Mouse (Mus musculus): Measurements from ENCODE around the gene Mccc1. TPM values are rescaled to one million over a fixed set of nuclear protein-coding genes. Genes with fewer than 3 reads are reported as not detected.

The Mccc1 gene
- polyA plus RNA-seq (2012; rRNA removed): 8.4 and 8.7 TPM in 2 replicates

GRCm38 (mm10) chr3:36000275-36001239 lies at the start of gene Mccc1:
Mccc1 (minus strand) TSS chr3:36000678.

GRCm38 (mm10) chr3:35937345-35937744 lies 63.1 kb downstream of the Mccc1 start, which contains the start of gene Dcun1d1:
Dcun1d1 (minus strand) TSS chr3:35937445.

Other genes starting within 250 kb of the Mccc1 start
- 3.9 and 4.8 TPM in 2 replicates for gene Atp11b, start 246.6 kb downstream of the Mccc1 start, polyA plus RNA-seq (2012; rRNA removed)
- gene Dcun1d1, start 63.2 kb downstream of the Mccc1 start, polyA plus RNA-seq (2012; rRNA removed): 0.54 and 0.67 TPM in 2 replicates
- not detected in 2 replicates for gene Ccdc144b, start 52.9 kb upstream of the Mccc1 start, polyA plus RNA-seq (2012; rRNA removed)
- gene Acad9, start 65.3 kb upstream of the Mccc1 start, polyA plus RNA-seq (2012; rRNA removed): 6.1 and 9.3 TPM in 2 replicates
- 0.08 and 0.30 TPM in 2 replicates for gene D3Ertd254e, start 150.3 kb upstream of the Mccc1 start, polyA plus RNA-seq (2012; rRNA removed)
- gene Qrfpr, start 221.6 kb upstream of the Mccc1 start, polyA plus RNA-seq (2012; rRNA removed): not detected in 2 replicates

Data from stomach, adult 2 months (tissue).